Mouse (Mus musculus) thymus, adult 2 months (tissue): ENCODE measurements around the gene Tmod1.

Experiments used
- CTCF ChIP-seq: fragments of 200-500 bp; IDR thresholded peaks from 2 replicates; pipeline ENCODE4 v1.5.1; 2012; ENCODE audit warnings: mild to moderate bottlenecking, control low read depth, low read length, moderate library complexity, borderline replicate concordance; ENCODE audit not compliant: control insufficient read depth, poor library complexity, insufficient read depth; ENCODE audit errors: extremely low read depth
- POLR2A ChIP-seq: fragments of 200-500 bp; IDR thresholded peaks from 2 replicates; pipeline ENCODE4 v1.6.1; 2012; ENCODE audit warnings: mild to moderate bottlenecking, low read length, control low read depth, moderate library complexity; ENCODE audit not compliant: control insufficient read depth, poor library complexity, insufficient read depth; ENCODE audit errors: extremely low read depth

DNA sequence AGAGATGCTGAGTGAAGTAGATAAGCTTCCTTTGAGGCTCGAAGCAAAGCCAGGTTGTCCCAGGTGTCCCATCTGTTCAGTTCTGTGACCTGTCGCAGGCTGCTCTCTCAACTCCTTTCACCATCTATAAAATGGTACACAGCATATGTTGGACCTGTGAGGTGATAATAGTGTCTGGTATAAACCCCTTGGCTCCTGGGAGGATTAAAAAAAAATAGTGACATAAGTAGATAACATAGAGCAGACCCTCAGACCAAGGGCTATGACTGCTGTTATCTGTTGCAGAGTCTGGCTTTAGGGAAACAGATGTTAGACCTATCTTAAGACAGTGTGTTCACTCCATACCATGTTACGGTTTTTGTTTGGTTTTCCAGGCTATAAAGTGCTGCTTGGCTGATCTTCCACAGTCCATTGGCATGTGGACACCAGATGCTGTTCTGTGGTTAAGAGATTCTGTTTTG lies 15.7 kb upstream of the Tmod1 start:
- TF ChIP-seq POLR2A (no peak), CTCF (no peak)
